Mouse (Mus musculus) small intestine, adult 2 months (tissue): ENCODE data around the gene Slc22a23.

Experiments used
- CTCF ChIP-seq: fragments of 200-500 bp; IDR thresholded peaks from 2 replicates; pipeline ENCODE4 v1.5.1; 2012; ENCODE audit warnings: low read depth, mild to moderate bottlenecking, control low read depth, inconsistent platforms, low read length, moderate library complexity, mixed read lengths; ENCODE audit not compliant: insufficient replicate concordance, insufficient read length; ENCODE audit errors: extremely low read depth
- POLR2A ChIP-seq: fragments of 200-500 bp; IDR thresholded peaks from 2 replicates; pipeline ENCODE4 v1.6.1; 2012; ENCODE audit warnings: low read depth, mild to moderate bottlenecking, control low read depth, inconsistent platforms, low read length, moderate library complexity

GRCm38 (mm10) chr13:34264508-34264907 lies 80.5 kb downstream of the Slc22a23 start:
- TF ChIP-seq CTCF (no peak), POLR2A (no peak)
